Mouse (Mus musculus) neural tube, embryonic 10.5 days (tissue): ENCODE results near the gene Gm10377.
"Not testable (repeated sequence)": the region's sequence is repeated elsewhere in the genome, so short reads cannot be mapped to it uniquely, and the experiment has no call there.

Experiments
- DNase-seq: peaks from one replicate; pipeline ENCODE4 v3.0.0-alpha.2; 2017; ENCODE audit warnings: low spot score; ENCODE audit errors: extremely low spot score

Gm10377 gene

DNA sequence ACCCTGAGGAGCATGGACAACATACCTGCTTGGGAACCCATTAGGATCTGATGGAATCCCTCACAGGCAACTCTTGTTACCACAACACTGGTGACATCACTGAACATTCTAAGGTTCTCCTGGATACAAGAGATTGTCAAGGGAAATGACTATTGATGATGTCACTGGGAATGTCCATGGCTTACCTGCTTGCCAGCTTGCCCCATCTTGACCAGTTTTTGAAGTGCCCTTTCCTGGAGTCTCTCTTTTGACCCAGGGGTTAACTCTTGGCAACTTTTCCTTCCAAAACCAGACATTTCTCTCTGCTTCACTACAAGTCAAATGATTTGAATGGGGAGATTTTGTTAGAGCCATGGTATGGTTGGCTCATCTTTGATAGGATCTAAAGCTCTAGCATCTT lies at the start of gene Gm10377:
TSS of gene Gm10377 (minus strand) at position 101 of the 400 bp plus-strand sequence.
- not testable (repeated sequence) for DNase-seq

DNA sequence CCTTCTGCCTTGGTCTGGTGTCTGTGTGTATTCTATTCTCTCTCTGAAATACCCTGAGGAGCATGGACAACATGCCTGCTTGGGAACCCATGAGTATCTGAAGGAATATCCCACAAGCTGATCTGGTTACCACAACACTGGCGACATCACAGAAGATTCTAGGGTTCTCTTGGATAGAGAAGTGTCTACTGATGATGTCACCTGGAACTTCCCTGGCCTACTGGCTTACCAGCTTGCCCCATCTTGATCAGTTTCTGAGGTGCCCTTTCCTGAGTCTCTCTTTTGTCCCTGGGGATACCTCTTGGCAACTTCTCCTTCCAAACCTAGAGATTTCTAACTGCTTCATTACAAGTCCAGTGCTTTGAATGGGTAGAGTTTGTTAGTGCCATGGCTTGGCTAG lies 29.1 kb downstream of the Gm10377 start, which contains the start of gene Gm3015:
TSS of gene Gm3015 (minus strand) at position 101 of the 400 bp plus-strand sequence.
- DNase-seq: not testable (repeated sequence)
